Mouse (Mus musculus): ENCODE measurements around the gene Slc6a16. TPM values are rescaled to one million over a fixed set of nuclear protein-coding genes. Genes with fewer than 3 reads are reported as not detected.

Gene Slc6a16
- polyA plus RNA-seq, 1 experiment from 2014 or later, result not detected

DNA sequence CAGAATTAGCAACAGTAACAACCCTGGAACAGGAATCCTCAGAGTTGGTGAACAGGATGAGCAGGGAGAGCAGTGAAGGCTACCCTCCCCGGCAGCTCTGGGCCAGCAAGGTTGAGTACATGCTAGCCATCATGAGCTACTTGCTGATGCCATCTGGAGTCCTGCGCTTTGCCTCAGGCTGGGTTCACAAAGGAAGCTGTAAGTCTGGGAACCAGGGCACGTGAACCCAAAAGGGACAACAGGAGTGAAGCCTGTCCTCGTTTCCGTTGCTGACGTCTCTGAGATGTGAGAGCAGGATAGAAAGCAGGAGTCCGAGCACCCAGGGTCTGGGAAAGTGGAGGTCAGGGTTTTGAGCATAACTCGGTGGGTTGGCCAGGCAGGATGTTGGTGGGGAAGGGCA lies 18.4 kb downstream of the Slc6a16 start:
- H3K9ac ChIP-seq (ENCODE audit: low read depth, low read length), result no peak overlapping the region
- no peak overlapping the region for H3K27ac ChIP-seq (ENCODE audit: low read length)
- no peak overlapping the region for H3K4me3 ChIP-seq (ENCODE audit: low read depth, low read length)
- ATAC-seq (ENCODE audit: low read depth), result no peak
- H3K27me3 ChIP-seq (ENCODE audit: control insufficient read depth, insufficient read depth, low read depth, low read length), result no peaks in the 10 kb centered on the region
- WGBS (ENCODE audit: insufficient replicate concordance), result 61% methylated on average over 8 of the region's 8 CpGs
- no peaks in the 10 kb centered on the region for H3K9me3 ChIP-seq (replicated peaks; ENCODE audit: control insufficient read depth, low read length)
- no peak overlapping the region for H3K4me2 ChIP-seq (ENCODE audit: low read depth, low read length)
- no peaks in the 10 kb centered on the region for H3K4me1 ChIP-seq (ENCODE audit: control insufficient read depth, low read depth, low read length)
- H3K36me3 ChIP-seq (ENCODE audit: control insufficient read depth, insufficient read depth), result no peaks in the 10 kb centered on the region

DNA sequence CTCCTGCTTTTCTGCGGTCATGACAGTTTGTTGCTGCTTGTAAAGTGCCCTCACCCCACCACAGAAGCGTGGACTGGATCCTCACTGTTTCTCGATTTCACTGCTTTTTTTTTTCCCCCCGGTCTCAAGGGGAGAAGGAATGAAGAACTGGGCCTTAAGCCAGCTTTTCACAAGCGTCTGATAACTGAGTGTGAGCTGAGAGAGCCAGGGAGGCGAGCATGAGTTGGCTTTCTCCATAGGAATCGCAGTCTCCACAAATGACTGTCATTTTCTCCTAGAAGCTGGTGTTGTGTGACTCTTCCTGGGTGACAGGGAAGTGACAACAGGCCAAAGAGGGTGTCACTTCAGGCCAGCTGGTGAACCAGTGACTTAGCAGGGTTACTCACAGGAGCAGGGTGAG lies 21.4 kb downstream of the Slc6a16 start:
- H3K4me1 ChIP-seq (ENCODE audit: control insufficient read depth, low read depth, low read length), result no peaks in the 10 kb centered on the region
- H3K4me2 ChIP-seq (ENCODE audit: low read depth, low read length), result no peak overlapping the region
- no peak for ATAC-seq (ENCODE audit: low read depth)
- H3K27me3 ChIP-seq (ENCODE audit: control insufficient read depth, insufficient read depth, low read depth, low read length), result no peaks in the 10 kb centered on the region
- H3K9ac ChIP-seq (ENCODE audit: low read depth, low read length), result no peak overlapping the region
- H3K27ac ChIP-seq (ENCODE audit: low read length), result no peak overlapping the region
- H3K4me3 ChIP-seq (ENCODE audit: low read depth, low read length), result no peak overlapping the region
- 45% methylated on average over 7 of the region's 7 CpGs for WGBS (ENCODE audit: insufficient replicate concordance)
- no peaks in the 10 kb centered on the region for H3K9me3 ChIP-seq (replicated peaks; ENCODE audit: control insufficient read depth, low read length)
- no peaks in the 10 kb centered on the region for H3K36me3 ChIP-seq (ENCODE audit: control insufficient read depth, insufficient read depth)

- 59% methylated on average over 7 of the region's 7 CpGs for WGBS (ENCODE audit: insufficient replicate concordance)
- no peak overlapping the region for H3K4me2 ChIP-seq (ENCODE audit: low read depth, low read length)
- no peak for ATAC-seq (ENCODE audit: low read depth)
- no peaks in the 10 kb centered on the region for H3K9me3 ChIP-seq (replicated peaks; ENCODE audit: control insufficient read depth, low read length)
- no peak overlapping the region for H3K27ac ChIP-seq (ENCODE audit: low read length)
- no peak overlapping the region for H3K9ac ChIP-seq (ENCODE audit: low read depth, low read length)
- no peaks in the 10 kb centered on the region for H3K4me1 ChIP-seq (ENCODE audit: control insufficient read depth, low read depth, low read length)
- no peak overlapping the region for H3K4me3 ChIP-seq (ENCODE audit: low read depth, low read length)
- no peaks in the 10 kb centered on the region for H3K36me3 ChIP-seq (ENCODE audit: control insufficient read depth, insufficient read depth)
- H3K27me3 ChIP-seq (ENCODE audit: control insufficient read depth, insufficient read depth, low read depth, low read length), result no peaks in the 10 kb centered on the region
These were observed 22.2 kb downstream of the Slc6a16 start for GRCm38 (mm10) chr7:45263006-45263607.

DNA sequence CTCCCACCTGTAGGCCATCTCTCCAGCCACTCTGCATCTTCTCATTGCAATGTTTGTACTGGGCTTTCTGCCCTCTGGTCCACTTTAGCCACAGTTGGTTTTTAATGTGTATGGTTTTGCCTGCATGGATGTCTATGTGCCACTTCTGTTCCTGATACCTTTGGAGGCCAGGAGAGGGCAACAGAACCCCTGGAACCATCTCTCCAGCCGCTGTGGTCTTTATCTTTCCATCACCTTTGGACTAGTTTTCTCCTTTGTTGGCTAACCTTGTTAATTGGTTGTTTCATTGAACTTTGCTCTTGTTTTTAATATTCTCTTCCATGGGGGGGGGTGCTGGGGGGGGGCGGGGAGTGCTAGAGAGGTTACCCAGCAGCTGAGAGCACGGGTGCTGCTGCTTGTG lies 23.5 kb downstream of the Slc6a16 start:
- H3K9ac ChIP-seq (ENCODE audit: low read depth, low read length), result no peak overlapping the region
- H3K9me3 ChIP-seq (replicated peaks; ENCODE audit: control insufficient read depth, low read length), result no peaks in the 10 kb centered on the region
- no peaks in the 10 kb centered on the region for H3K4me1 ChIP-seq (ENCODE audit: control insufficient read depth, low read depth, low read length)
- no peaks in the 10 kb centered on the region for H3K27me3 ChIP-seq (ENCODE audit: control insufficient read depth, insufficient read depth, low read depth, low read length)
- no peaks in the 10 kb centered on the region for H3K36me3 ChIP-seq (ENCODE audit: control insufficient read depth, insufficient read depth)
- no peak overlapping the region for H3K4me2 ChIP-seq (ENCODE audit: low read depth, low read length)
- 55% methylated on average over 3 of the region's 3 CpGs for WGBS (ENCODE audit: insufficient replicate concordance)
- no peak for ATAC-seq (ENCODE audit: low read depth)
- H3K27ac ChIP-seq (ENCODE audit: low read length), result no peak overlapping the region
- H3K4me3 ChIP-seq (ENCODE audit: low read depth, low read length), result no peak overlapping the region

- Histone ChIP-seq H3K27ac (ENCODE audit: low read length) (no peak overlapping the region), H3K36me3 (ENCODE audit: control insufficient read depth, insufficient read depth) (no peaks in the 10 kb centered on the region), H3K9ac (ENCODE audit: low read depth, low read length) (no peak overlapping the region), H3K9me3 (replicated peaks; ENCODE audit: control insufficient read depth, low read length) (no peaks in the 10 kb centered on the region), H3K4me2 (ENCODE audit: low read depth, low read length) (no peak overlapping the region), H3K4me1 (ENCODE audit: control insufficient read depth, low read depth, low read length) (no peaks in the 10 kb centered on the region), H3K27me3 (ENCODE audit: control insufficient read depth, insufficient read depth, low read depth, low read length) (no peaks in the 10 kb centered on the region), H3K4me3 (ENCODE audit: low read depth, low read length) (no peak overlapping the region)
- ATAC-seq (ENCODE audit: low read depth), result no peak
- 45% methylated on average over 1 of the region's 1 CpGs for WGBS (ENCODE audit: insufficient replicate concordance)
These were observed 24.6 kb downstream of the Slc6a16 start for GRCm38 (mm10) chr7:45265518-45265917.

DNA sequence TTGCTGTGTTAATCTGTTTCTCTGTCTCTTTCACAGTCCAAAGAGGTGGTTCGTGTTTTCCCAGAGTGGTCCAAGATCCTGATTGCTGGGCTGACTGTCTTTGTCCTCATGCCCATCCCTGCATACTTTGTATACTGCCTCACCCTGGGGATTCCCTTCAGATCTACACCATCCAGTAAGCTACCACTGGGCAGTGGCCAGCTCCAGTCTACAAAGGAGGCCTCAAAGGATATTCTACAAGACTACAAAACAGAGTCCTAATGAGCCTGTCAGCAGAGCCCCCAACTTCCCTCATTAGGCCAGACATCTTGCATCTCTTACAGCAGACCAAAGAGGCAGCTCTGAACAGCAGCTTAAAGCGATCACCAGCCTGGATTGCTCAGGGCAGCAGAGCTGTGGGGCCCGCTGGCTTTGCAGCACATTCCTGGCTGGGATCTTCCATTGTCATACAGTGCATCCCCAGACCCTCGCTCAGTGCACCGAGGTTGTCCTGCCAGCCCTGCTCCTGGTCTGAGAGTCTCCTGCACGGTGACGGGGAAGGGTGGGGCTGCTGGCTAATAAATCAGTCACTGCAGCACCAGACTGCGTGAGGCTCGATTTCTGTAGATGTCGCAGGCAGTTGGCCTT lies 32.0 kb downstream of the Slc6a16 start:
- Histone ChIP-seq H3K9me3 (replicated peaks; ENCODE audit: control insufficient read depth, low read length) (no peaks in the 10 kb centered on the region), H3K9ac (ENCODE audit: low read depth, low read length) (no peak overlapping the region), H3K27ac (ENCODE audit: low read length) (no peak overlapping the region), H3K4me1 (ENCODE audit: control insufficient read depth, low read depth, low read length) (no peaks in the 10 kb centered on the region; the same call in 1 of the 2 replicates), H3K4me2 (ENCODE audit: low read depth, low read length) (no peak overlapping the region), H3K36me3 (ENCODE audit: control insufficient read depth, insufficient read depth) (no peaks in the 10 kb centered on the region), H3K27me3 (ENCODE audit: control insufficient read depth, insufficient read depth, low read depth, low read length) (no peaks in the 10 kb centered on the region), H3K4me3 (ENCODE audit: low read depth, low read length) (no peak overlapping the region)
- 57% methylated on average over 10 of the region's 10 CpGs for WGBS (ENCODE audit: insufficient replicate concordance)
- no peak for ATAC-seq (ENCODE audit: low read depth)

GRCm38 (mm10) chr7:45273672-45274071 lies 32.8 kb downstream of the Slc6a16 start:
- no peak overlapping the region for H3K27ac ChIP-seq (ENCODE audit: low read length)
- H3K9me3 ChIP-seq (replicated peaks; ENCODE audit: control insufficient read depth, low read length), result no peaks in the 10 kb centered on the region
- peak; percentile 67 for ATAC-seq (ENCODE audit: low read depth)
- H3K27me3 ChIP-seq (ENCODE audit: control insufficient read depth, insufficient read depth, low read depth, low read length), result no peaks in the 10 kb centered on the region
- WGBS (ENCODE audit: insufficient replicate concordance), result 66% methylated on average over 8 of the region's 8 CpGs
- no peak overlapping the region for H3K9ac ChIP-seq (ENCODE audit: low read depth, low read length)
- no peaks in the 10 kb centered on the region for H3K36me3 ChIP-seq (ENCODE audit: control insufficient read depth, insufficient read depth)
- H3K4me3 ChIP-seq (ENCODE audit: low read depth, low read length), result no peak overlapping the region
- H3K4me2 ChIP-seq (ENCODE audit: low read depth, low read length), result no peak overlapping the region
- H3K4me1 ChIP-seq (ENCODE audit: control insufficient read depth, low read depth, low read length), result no peaks in the 10 kb centered on the region; the same call in 1 of the 2 replicates

GRCm38 (mm10) chr7:45277136-45277760 lies 36.4 kb downstream of the Slc6a16 start, which contains the start of gene Slc6a21:
Gene Slc6a21 (plus strand): TSS chr7:45277513.
- H3K27ac ChIP-seq (ENCODE audit: low read length), result no peak within 1 kb of the TSS
- H3K36me3 ChIP-seq (ENCODE audit: control insufficient read depth, insufficient read depth), result no peaks in the 10 kb centered on the region
- H3K9me3 ChIP-seq (replicated peaks; ENCODE audit: control insufficient read depth, low read length), result no peaks in the 10 kb centered on the region
- peak; percentile 41 for ATAC-seq (ENCODE audit: low read depth)
- H3K27me3 ChIP-seq (ENCODE audit: control insufficient read depth, insufficient read depth, low read depth, low read length), result no peaks in the 10 kb centered on the region
- peak within 1 kb of the TSS; percentile 18; the same call in 1 of the 2 replicates for H3K9ac ChIP-seq (ENCODE audit: low read depth, low read length)
- peak within 1 kb of the TSS; percentile 55 for H3K4me3 ChIP-seq (ENCODE audit: low read depth, low read length)
- WGBS (ENCODE audit: insufficient replicate concordance), result 4% methylated on average over 44 of the region's 44 CpGs
- H3K4me2 ChIP-seq (ENCODE audit: low read depth, low read length), result peak within 1 kb of the TSS; percentile 66
- no peaks in the 10 kb centered on the region; the same call in 1 of the 2 replicates for H3K4me1 ChIP-seq (ENCODE audit: control insufficient read depth, low read depth, low read length)

DNA sequence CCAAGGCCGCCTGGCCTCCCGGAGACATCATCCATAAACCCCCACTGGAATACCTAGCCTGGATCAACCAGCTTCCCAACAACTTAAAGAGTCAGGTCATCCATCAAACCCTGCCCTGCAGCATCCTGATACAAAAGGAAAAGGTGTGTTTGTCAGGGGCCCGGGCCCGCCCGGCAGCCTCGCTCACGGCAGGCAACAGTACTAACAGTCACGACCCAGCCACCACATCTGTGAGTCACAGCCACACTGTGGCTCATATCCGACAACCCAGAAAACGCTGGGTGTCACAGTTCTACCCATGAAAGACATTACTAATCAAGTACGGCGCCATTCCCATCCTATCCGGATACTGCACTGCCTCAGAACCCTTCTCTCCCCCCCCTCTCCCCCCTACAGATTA lies 45.6 kb downstream of the Slc6a16 start:
- H3K9ac ChIP-seq (ENCODE audit: low read depth, low read length), result no peak overlapping the region
- 75% methylated on average over 13 of the region's 13 CpGs for WGBS (ENCODE audit: insufficient replicate concordance)

More for the DNA sequence above, 45.6 kb downstream of the Slc6a16 start:
- ATAC-seq (ENCODE audit: low read depth), result no peak
- Histone ChIP-seq H3K27ac (ENCODE audit: low read length) (no peak overlapping the region), H3K9me3 (replicated peaks; ENCODE audit: control insufficient read depth, low read length) (no peaks in the 10 kb centered on the region), H3K27me3 (ENCODE audit: control insufficient read depth, insufficient read depth, low read depth, low read length) (no peaks in the 10 kb centered on the region), H3K36me3 (ENCODE audit: control insufficient read depth, insufficient read depth) (no peaks in the 10 kb centered on the region), H3K4me2 (ENCODE audit: low read depth, low read length) (no peak overlapping the region), H3K4me3 (ENCODE audit: low read depth, low read length) (no peak overlapping the region), H3K4me1 (ENCODE audit: control insufficient read depth, low read depth, low read length) (no peaks in the 10 kb centered on the region)

All from liver, embryonic 16.5 days (tissue).